Mouse (Mus musculus) heart, adult 8-10 months (tissue): ENCODE data around the gene Ulk4. TPM values are rescaled to one million over a fixed set of nuclear protein-coding genes. Genes with fewer than 3 reads are reported as not detected.
"Not testable (repeated sequence)": the region's sequence is repeated elsewhere in the genome, so short reads cannot be mapped to it uniquely, and the experiment has no call there.

ENCODE experiments used
- DNase-seq: peaks from one replicate; pipeline ENCODE4 v3.0.0; 2022; ENCODE audit warnings: low spot score
- total RNA-seq, 4 experiments: library from RNA; stranded (reverse); gene quantifications; 2 replicates each; pipeline ENCODE4 v1.2.4; 2022

Gene Ulk4
- total RNA-seq, 4 experiments from 2014 or later, result 0.14 to 0.41 (median 0.30) TPM

GRCm38 (mm10) chr9:121064606-121065355 lies 212.2 kb downstream of the Ulk4 start:
- no peak for DNase-seq

- no peak for DNase-seq
These were observed 214.3 kb downstream of the Ulk4 start for GRCm38 (mm10) chr9:121062671-121063070.

GRCm38 (mm10) chr9:121061820-121062623 lies 215.0 kb downstream of the Ulk4 start:
- DNase-seq, result no peak

GRCm38 (mm10) chr9:121060331-121060730 lies 216.7 kb downstream of the Ulk4 start:
- DNase-seq, result no peak

GRCm38 (mm10) chr9:121059286-121059685 lies 217.7 kb downstream of the Ulk4 start:
- DNase-seq, result no peak

- DNase-seq, result no peak
These were observed 218.5 kb downstream of the Ulk4 start for GRCm38 (mm10) chr9:121058538-121058937.

- peak; percentile 87 for DNase-seq
These were observed 218.9 kb downstream of the Ulk4 start for GRCm38 (mm10) chr9:121058116-121058515.

- peak; percentile 28 for DNase-seq
These were observed 219.6 kb downstream of the Ulk4 start for GRCm38 (mm10) chr9:121057401-121057800.

- no peak for DNase-seq
These were observed 220.5 kb downstream of the Ulk4 start for GRCm38 (mm10) chr9:121056526-121056925.

GRCm38 (mm10) chr9:121056036-121056435 lies 221.0 kb downstream of the Ulk4 start:
- DNase-seq, result no peak

- DNase-seq, result not testable (repeated sequence)
These were observed 231.3 kb downstream of the Ulk4 start for GRCm38 (mm10) chr9:121045657-121046056.

- DNase-seq, result no peak
These were observed 232.4 kb downstream of the Ulk4 start for GRCm38 (mm10) chr9:121044471-121045206.

GRCm38 (mm10) chr9:121043021-121043420 lies 234.0 kb downstream of the Ulk4 start:
- no peak for DNase-seq

- no peak for DNase-seq
These were observed 238.6 kb downstream of the Ulk4 start for GRCm38 (mm10) chr9:121038396-121038795.

- no peak for DNase-seq
These were observed 239.0 kb downstream of the Ulk4 start for GRCm38 (mm10) chr9:121037975-121038374.

- DNase-seq, result no peak
These were observed 241.7 kb downstream of the Ulk4 start for GRCm38 (mm10) chr9:121035296-121035695.

GRCm38 (mm10) chr9:121033596-121033995 lies 243.4 kb downstream of the Ulk4 start:
- no peak for DNase-seq

- DNase-seq, result no peak
These were observed 244.6 kb downstream of the Ulk4 start for GRCm38 (mm10) chr9:121032322-121032964.

GRCm38 (mm10) chr9:121030949-121031348 lies 246.0 kb downstream of the Ulk4 start:
- no peak for DNase-seq

- DNase-seq, result no peak
These were observed 247.2 kb downstream of the Ulk4 start for GRCm38 (mm10) chr9:121029786-121030185.

GRCm38 (mm10) chr9:121023526-121024264 lies 253.3 kb downstream of the Ulk4 start:
- DNase-seq, result no peak
